Comparison of ENCODE assay signal across 25 mouse cellular contexts in genomic region chr11:36481086-36481485, GRCm38 (mm10).
DNase-seq lines count a peak whose midpoint lies in the region; ATAC-seq and TF ChIP-seq lines count a peak whose summit lies in the region.
"Had no signal": no experiment of that assay in that cellular context is flagged by ENCODE, and none has a peak within 500 bp of the region (broad histone marks: within the 10 kb centered on the region; RNA-seq: fewer than 3 reads in every experiment).

No protein-coding gene starts in this region.

- no peak overlapping the region for H3K9ac ChIP-seq in hindbrain, embryonic 11.5 days (ENCODE audit: low read depth, low read length)
- no peak overlapping the region for H3K9ac ChIP-seq in hindbrain, postnatal 0 days (replicated peaks; ENCODE audit: low read length)
- no peak overlapping the region for H3K9ac ChIP-seq in hindbrain, embryonic 15.5 days
- H3K9ac ChIP-seq in hindbrain, embryonic 14.5 days: no peak overlapping the region
- H3K9ac ChIP-seq in midbrain, embryonic 13.5 days (replicated peaks): no peak overlapping the region
- no peak overlapping the region for H3K9ac ChIP-seq in midbrain, embryonic 11.5 days (ENCODE audit: low read length)
- H3K9ac ChIP-seq: embryonic facial prominence, embryonic 13.5 days; forebrain, embryonic 12.5 days; forebrain, embryonic 15.5 days; heart, embryonic 12.5 days; heart, embryonic 15.5 days had no signal

- no peak overlapping the region for H3K4me3 ChIP-seq in hindbrain, embryonic 11.5 days (ENCODE audit: low read depth, low read length)
- H3K4me3 ChIP-seq in hindbrain, postnatal 0 days (ENCODE audit: low read length): no peak overlapping the region
- H3K4me3 ChIP-seq in hindbrain, embryonic 15.5 days: no peak overlapping the region
- no peak overlapping the region for H3K4me3 ChIP-seq in hindbrain, embryonic 14.5 days (replicated peaks; ENCODE audit: low read length)
- no peak overlapping the region for H3K4me3 ChIP-seq in midbrain, embryonic 13.5 days (replicated peaks)
- no peak overlapping the region for H3K4me3 ChIP-seq in midbrain, embryonic 11.5 days (ENCODE audit: low read depth, low read length)
- H3K4me3 ChIP-seq: embryonic facial prominence, embryonic 10.5 days; embryonic facial prominence, embryonic 13.5 days; erythroblast, embryonic 14.5 days; forebrain, embryonic 12.5 days; forebrain, embryonic 15.5 days; heart, embryonic 12.5 days; heart, embryonic 15.5 days had no signal

- no peak for TF ChIP-seq CTCF in hindbrain, postnatal 0 days (IDR thresholded peaks at IDR 0.05; ENCODE audit: low read depth)

- H3K4me1 ChIP-seq in hindbrain, embryonic 11.5 days (replicated peaks; ENCODE audit: control insufficient read depth, insufficient read depth, low read length): no peaks in the 10 kb centered on the region; the same call in 1 of the 2 replicates
- H3K4me1 ChIP-seq in hindbrain, postnatal 0 days (ENCODE audit: insufficient read depth, low read length): peaks cover 10% of the 10 kb centered on the region
- peaks cover 44% of the 10 kb centered on the region for H3K4me1 ChIP-seq in hindbrain, embryonic 15.5 days (replicated peaks)
- H3K4me1 ChIP-seq in hindbrain, embryonic 14.5 days (replicated peaks; ENCODE audit: control insufficient read depth, insufficient read depth, low read length): peaks cover 56% of the 10 kb centered on the region
- peaks cover 76% of the 10 kb centered on the region for H3K4me1 ChIP-seq in midbrain, embryonic 13.5 days (replicated peaks)
- 0 out of 2 replicates have a peak, but pooled peaks cover 2% of the 10 kb centered on the region for H3K4me1 ChIP-seq in midbrain, embryonic 11.5 days (ENCODE audit: control insufficient read depth, insufficient read depth, low read length)

- 0 out of 2 replicates have a peak, but pooled peaks have one; percentile 19 for ATAC-seq in hindbrain, embryonic 11.5 days (ENCODE audit: low FRiP score)
- ATAC-seq in hindbrain, postnatal 0 days: no peak
- 0 out of 2 replicates have a peak, but pooled peaks have one; percentile 28 for ATAC-seq in hindbrain, embryonic 15.5 days (ENCODE audit: low FRiP score, low read depth)
- no peak; the same call in 1 of the 2 replicates for ATAC-seq in hindbrain, embryonic 14.5 days (ENCODE audit: low FRiP score)
- ATAC-seq in midbrain, embryonic 13.5 days: no peak
- ATAC-seq in midbrain, embryonic 11.5 days (ENCODE audit: low FRiP score): no peak
- ATAC-seq: activated CD4-positive, CD25-positive, alpha-beta regulatory T cell, adult 4 months had no signal

- no peaks in the 10 kb centered on the region for H3K36me3 ChIP-seq in hindbrain, embryonic 11.5 days (ENCODE audit: control insufficient read depth, insufficient read depth, low read length)
- H3K36me3 ChIP-seq in hindbrain, postnatal 0 days (ENCODE audit: insufficient read depth, low read length): no peaks in the 10 kb centered on the region
- H3K36me3 ChIP-seq in hindbrain, embryonic 15.5 days: no peaks in the 10 kb centered on the region
- no peaks in the 10 kb centered on the region for H3K36me3 ChIP-seq in hindbrain, embryonic 14.5 days (replicated peaks; ENCODE audit: control insufficient read depth, insufficient read depth)
- no peaks in the 10 kb centered on the region for H3K36me3 ChIP-seq in midbrain, embryonic 13.5 days
- no peaks in the 10 kb centered on the region for H3K36me3 ChIP-seq in midbrain, embryonic 11.5 days (ENCODE audit: control insufficient read depth, insufficient read depth, low read length)
- H3K36me3 ChIP-seq: embryonic facial prominence, embryonic 10.5 days; embryonic facial prominence, embryonic 13.5 days; forebrain, embryonic 12.5 days; forebrain, embryonic 15.5 days; heart, embryonic 12.5 days; heart, embryonic 15.5 days had no signal

- no peak overlapping the region for H3K4me2 ChIP-seq in hindbrain, embryonic 11.5 days (replicated peaks; ENCODE audit: low read depth, low read length)
- no peak overlapping the region for H3K4me2 ChIP-seq in hindbrain, postnatal 0 days (ENCODE audit: low read depth, low read length)
- H3K4me2 ChIP-seq in hindbrain, embryonic 15.5 days: no peak overlapping the region
- no peak overlapping the region for H3K4me2 ChIP-seq in hindbrain, embryonic 14.5 days (replicated peaks)
- H3K4me2 ChIP-seq in midbrain, embryonic 13.5 days (replicated peaks): no peak overlapping the region
- no peak overlapping the region for H3K4me2 ChIP-seq in midbrain, embryonic 11.5 days
- H3K4me2 ChIP-seq: embryonic facial prominence, embryonic 13.5 days; forebrain, embryonic 12.5 days; forebrain, embryonic 15.5 days; heart, embryonic 12.5 days had no signal

- H3K27ac ChIP-seq in hindbrain, embryonic 11.5 days (ENCODE audit: low read depth, low read length): no peak overlapping the region
- no peak overlapping the region for H3K27ac ChIP-seq in hindbrain, postnatal 0 days
- no peak overlapping the region for H3K27ac ChIP-seq in hindbrain, embryonic 15.5 days (replicated peaks)
- H3K27ac ChIP-seq in hindbrain, embryonic 14.5 days: no peak overlapping the region
- H3K27ac ChIP-seq in midbrain, embryonic 13.5 days: peak overlapping the region; percentile 19; the same call in 1 of the 2 replicates
- H3K27ac ChIP-seq in midbrain, embryonic 11.5 days (ENCODE audit: low read depth, low read length): no peak overlapping the region
- H3K27ac ChIP-seq: embryonic facial prominence, embryonic 10.5 days; embryonic facial prominence, embryonic 13.5 days; forebrain, embryonic 12.5 days; forebrain, embryonic 15.5 days had no signal

- H3K9me3 ChIP-seq in hindbrain, embryonic 11.5 days (ENCODE audit: control insufficient read depth, low read length): no peaks in the 10 kb centered on the region
- no peaks in the 10 kb centered on the region for H3K9me3 ChIP-seq in hindbrain, postnatal 0 days (ENCODE audit: low read length)
- H3K9me3 ChIP-seq in hindbrain, embryonic 15.5 days: no peaks in the 10 kb centered on the region
- H3K9me3 ChIP-seq in hindbrain, embryonic 14.5 days (ENCODE audit: control insufficient read depth, low read length): no peaks in the 10 kb centered on the region
- no peaks in the 10 kb centered on the region for H3K9me3 ChIP-seq in midbrain, embryonic 13.5 days
- H3K9me3 ChIP-seq in midbrain, embryonic 11.5 days (ENCODE audit: control insufficient read depth, low read length): no peaks in the 10 kb centered on the region
- H3K9me3 ChIP-seq: embryonic facial prominence, embryonic 10.5 days; embryonic facial prominence, embryonic 13.5 days; forebrain, embryonic 12.5 days; forebrain, embryonic 15.5 days; heart, embryonic 12.5 days; heart, embryonic 15.5 days had no signal

- 93% methylated on average over 5 of the region's 5 CpGs for WGBS in hindbrain, embryonic 11.5 days
- WGBS in hindbrain, postnatal 0 days: 89% methylated on average over 5 of the region's 5 CpGs
- 88% methylated on average over 5 of the region's 5 CpGs for whole genome bisulfite sequencing in hindbrain, embryonic 15.5 days
- 92% methylated on average over 5 of the region's 5 CpGs for WGBS in hindbrain, embryonic 14.5 days
- WGBS in midbrain, embryonic 13.5 days: 86% methylated on average over 5 of the region's 5 CpGs
- WGBS in midbrain, embryonic 11.5 days: 91% methylated on average over 5 of the region's 5 CpGs

- DNase-seq in hindbrain, embryonic 11.5 days (ENCODE audit: low spot score): no peak
- no peak for DNase-seq in hindbrain, postnatal 0 days (ENCODE audit: low spot score)
- no peak for DNase-seq in hindbrain, embryonic 14.5 days (ENCODE audit: low spot score)
- no peak for DNase-seq in midbrain, embryonic 11.5 days (ENCODE audit: low spot score, missing footprints)
- DNase-seq: adrenal gland, adult 8-10 months; adrenal gland, postnatal 25 days; cerebellum, adult 11-12 months; cerebellum, adult 8-10 months; cerebellum, postnatal 10 days; cerebellum, postnatal 36 days; embryo, embryonic 11 days; gastrocnemius, postnatal 25 days; heart, adult 18-20 months; heart, postnatal 10 days; heart, postnatal 36 days had no signal

- no peaks in the 10 kb centered on the region for H3K27me3 ChIP-seq in hindbrain, embryonic 11.5 days (ENCODE audit: control insufficient read depth, insufficient read depth, low read length)
- H3K27me3 ChIP-seq in hindbrain, postnatal 0 days (ENCODE audit: insufficient read depth, low read length): no peaks in the 10 kb centered on the region
- no peaks in the 10 kb centered on the region for H3K27me3 ChIP-seq in hindbrain, embryonic 15.5 days
- no peaks in the 10 kb centered on the region for H3K27me3 ChIP-seq in hindbrain, embryonic 14.5 days (ENCODE audit: control insufficient read depth, insufficient read depth, low read length)
- no peaks in the 10 kb centered on the region for H3K27me3 ChIP-seq in midbrain, embryonic 13.5 days
- no peaks in the 10 kb centered on the region for H3K27me3 ChIP-seq in midbrain, embryonic 11.5 days (ENCODE audit: control insufficient read depth, insufficient read depth, low read length)
- H3K27me3 ChIP-seq: embryonic facial prominence, embryonic 13.5 days; forebrain, embryonic 12.5 days; forebrain, embryonic 15.5 days had no signal

Comparison
In these comparisons a context has a peak if more than half of its experiments do, and no peak if none do; other contexts are left out.
1. ATAC-seq: peak in hindbrain, embryonic 11.5 days (single experiment) and hindbrain, embryonic 15.5 days (single experiment); none in hindbrain, postnatal 0 days (single experiment), hindbrain, embryonic 14.5 days (single experiment), midbrain, embryonic 13.5 days (single experiment) and midbrain, embryonic 11.5 days (single experiment).